Mouse (Mus musculus): Measurements from ENCODE around the gene Uqcc1.

Uqcc1 gene

GRCm38 (mm10) chr2:155929531-155930442 lies at the start of gene Uqcc1:
Gene Uqcc1, minus strand, starts transcription at chr2:155930310.
- DNase-seq (ENCODE audit: low spot score in 2 of 2), result peak; percentile 91 to 97

- no peak for DNase-seq (ENCODE audit: low spot score in 2 of 2)
Observed at GRCm38 (mm10) chr2:155979328-155979991, 49.4 kb upstream of the Uqcc1 start.

- peak; percentile 15 to 22 for DNase-seq (ENCODE audit: low spot score in 2 of 2)
Observed at GRCm38 (mm10) chr2:155974087-155974731, 44.1 kb upstream of the Uqcc1 start.

- DNase-seq (ENCODE audit: low spot score in 2 of 2), result no peak
Observed at GRCm38 (mm10) chr2:155973348-155973747, 43.2 kb upstream of the Uqcc1 start.

- peak in 1 of 2 experiments; percentile 29 for DNase-seq (ENCODE audit: low spot score in 2 of 2)
Observed at GRCm38 (mm10) chr2:155962991-155963390, 32.9 kb upstream of the Uqcc1 start.

GRCm38 (mm10) chr2:155961862-155962261 lies 31.8 kb upstream of the Uqcc1 start:
- DNase-seq (ENCODE audit: low spot score in 2 of 2), result no peak

GRCm38 (mm10) chr2:155959981-155960380 lies 29.9 kb upstream of the Uqcc1 start:
- no peak for DNase-seq (ENCODE audit: low spot score in 2 of 2)

- peak; percentile 86 to 88 for DNase-seq (ENCODE audit: low spot score in 2 of 2)
Observed at GRCm38 (mm10) chr2:155956134-155957059, 26.3 kb upstream of the Uqcc1 start, which contains the start of gene Cep250. Gene Cep250, plus strand, starts transcription at chr2:155956458.

- peak; percentile 54 to 74 for DNase-seq (ENCODE audit: low spot score in 2 of 2)
Observed at GRCm38 (mm10) chr2:155952006-155952405, 21.9 kb upstream of the Uqcc1 start.

GRCm38 (mm10) chr2:155949362-155949761 lies 19.3 kb upstream of the Uqcc1 start:
- DNase-seq (ENCODE audit: low spot score in 2 of 2), result no peak

GRCm38 (mm10) chr2:155947390-155948002 lies 17.4 kb upstream of the Uqcc1 start:
- no peak for DNase-seq (ENCODE audit: low spot score in 2 of 2)

- DNase-seq (ENCODE audit: low spot score in 2 of 2), result no peak
Observed at GRCm38 (mm10) chr2:155946499-155946898, 16.4 kb upstream of the Uqcc1 start.

GRCm38 (mm10) chr2:155946069-155946468 lies 16.0 kb upstream of the Uqcc1 start:
- DNase-seq (ENCODE audit: low spot score in 2 of 2), result peak; percentile 61 to 66

- DNase-seq (ENCODE audit: low spot score in 2 of 2), result no peak
Observed at GRCm38 (mm10) chr2:155945580-155945979, 15.5 kb upstream of the Uqcc1 start.

GRCm38 (mm10) chr2:155945124-155945523 lies 15.0 kb upstream of the Uqcc1 start, which contains the start of gene Gdf5:
Gene Gdf5, minus strand, starts transcription at chr2:155945367.
- peak in 1 of 2 experiments; percentile 54 for DNase-seq (ENCODE audit: low spot score in 2 of 2)

- no peak for DNase-seq (ENCODE audit: low spot score in 2 of 2)
Observed at GRCm38 (mm10) chr2:155944685-155945084, 14.6 kb upstream of the Uqcc1 start.

GRCm38 (mm10) chr2:155943463-155943862 lies 13.4 kb upstream of the Uqcc1 start:
- DNase-seq (ENCODE audit: low spot score in 2 of 2), result no peak

- no peak for DNase-seq (ENCODE audit: low spot score in 2 of 2)
Observed at GRCm38 (mm10) chr2:155941697-155942442, 11.8 kb upstream of the Uqcc1 start.

GRCm38 (mm10) chr2:155940681-155941080 lies 10.6 kb upstream of the Uqcc1 start, which contains the start of gene Gm15557:
Gene Gm15557, plus strand, starts transcription at chr2:155940728.
- DNase-seq (ENCODE audit: low spot score in 2 of 2), result no peak

Measured in frontal cortex, postnatal 36 days (tissue).